Mouse (Mus musculus) ES-Bruce4 (cell line): ENCODE measurements at regions not wholly inside any gene's neighbourhood (a gene's known extent, or its start where the extent isn't known, plus 50 kb on each side); places are given as distances from the start of the nearest gene placed in this dataset.

ENCODE experiments used
- CTCF ChIP-seq: IDR thresholded peaks from one replicate; pipeline ENCODE4 v1.8.1; 2011; ENCODE audit warnings: low read depth, low read length
- POLR2A ChIP-seq: IDR thresholded peaks from one replicate; pipeline ENCODE4 v1.8.1; 2011; ENCODE audit warnings: low read length; ENCODE audit not compliant: insufficient read depth

GRCm38 (mm10) chr6:31617341-31617740 is 53.6 kb upstream of the Podxl start:
- TF ChIP-seq POLR2A (no peak), CTCF (no peak)
